Comparison of ENCODE assay signal across 8 mouse cellular contexts in genomic region chr8:47413524-47414257, GRCm38 (mm10). TPM values are rescaled to one million over a fixed set of nuclear protein-coding genes. Genes with fewer than 3 reads are reported as not detected.
DNase-seq lines count a peak whose midpoint lies in the region; ATAC-seq lines count a peak whose summit lies in the region.

No protein-coding gene starts in this region.

- peak overlapping the region; percentile 98 for H3K4me2 ChIP-seq in embryonic facial prominence, embryonic 14.5 days (ENCODE audit: low read depth, low read length)
- peak overlapping the region; percentile 94 for H3K4me2 ChIP-seq in heart, embryonic 13.5 days
- H3K4me2 ChIP-seq in kidney, embryonic 15.5 days: peak overlapping the region; percentile 94
- peak overlapping the region; percentile 96 for H3K4me2 ChIP-seq in limb, embryonic 15.5 days
- peak overlapping the region; percentile 99 for H3K4me2 ChIP-seq in midbrain, embryonic 16.5 days (ENCODE audit: low read length)

- H3K9ac ChIP-seq in embryonic facial prominence, embryonic 14.5 days (ENCODE audit: low read depth, low read length): peak overlapping the region; percentile 71
- H3K9ac ChIP-seq in heart, embryonic 13.5 days: peak overlapping the region; percentile 82
- H3K9ac ChIP-seq in kidney, embryonic 15.5 days: peak overlapping the region; percentile 64
- H3K9ac ChIP-seq in limb, embryonic 15.5 days: peak overlapping the region; percentile 44
- peak overlapping the region; percentile 60 for H3K9ac ChIP-seq in midbrain, embryonic 16.5 days (ENCODE audit: low read depth, low read length)

- H3K27me3 ChIP-seq in erythroblast, embryonic 14.5 days (ENCODE audit: control insufficient read depth): peaks cover 63% of the 10 kb centered on the region
- H3K27me3 ChIP-seq in embryonic facial prominence, embryonic 14.5 days (replicated peaks; ENCODE audit: control insufficient read depth, insufficient read depth, low read length): peaks cover 59% of the 10 kb centered on the region
- peaks cover 75% of the 10 kb centered on the region for H3K27me3 ChIP-seq in heart, embryonic 13.5 days (replicated peaks)
- peaks cover 66% of the 10 kb centered on the region for H3K27me3 ChIP-seq in kidney, embryonic 15.5 days
- H3K27me3 ChIP-seq in limb, embryonic 15.5 days: peaks cover 49% of the 10 kb centered on the region
- peaks cover 41% of the 10 kb centered on the region for H3K27me3 ChIP-seq in midbrain, embryonic 16.5 days (ENCODE audit: control insufficient read depth, insufficient read depth, low read depth, low read length)

- H3K36me3 ChIP-seq in erythroblast, embryonic 14.5 days (ENCODE audit: control insufficient read depth): no peaks in the 10 kb centered on the region
- H3K36me3 ChIP-seq in embryonic facial prominence, embryonic 14.5 days (ENCODE audit: control insufficient read depth, insufficient read depth, low read length): no peaks in the 10 kb centered on the region
- H3K36me3 ChIP-seq in heart, embryonic 13.5 days: no peaks in the 10 kb centered on the region
- H3K36me3 ChIP-seq in kidney, embryonic 15.5 days: no peaks in the 10 kb centered on the region
- no peaks in the 10 kb centered on the region for H3K36me3 ChIP-seq in limb, embryonic 15.5 days
- no peaks in the 10 kb centered on the region for H3K36me3 ChIP-seq in midbrain, embryonic 16.5 days (ENCODE audit: control insufficient read depth, insufficient read depth, low read length)

- H3K27ac ChIP-seq in embryonic facial prominence, embryonic 14.5 days (replicated peaks; ENCODE audit: low read depth, low read length): peak overlapping the region; percentile 63
- H3K27ac ChIP-seq in heart, embryonic 13.5 days (replicated peaks): 0 out of 2 replicates have a peak overlapping the region, but pooled peaks have one; percentile 21
- H3K27ac ChIP-seq in kidney, embryonic 15.5 days: peak overlapping the region; percentile 94
- peak overlapping the region; percentile 47; the same call in 1 of the 2 replicates for H3K27ac ChIP-seq in limb, embryonic 15.5 days
- no peak overlapping the region for H3K27ac ChIP-seq in midbrain, embryonic 16.5 days (ENCODE audit: low read length)

- peak; percentile 66 for DNase-seq in embryonic facial prominence, embryonic 14.5 days (ENCODE audit: low spot score)
- peak; percentile 71 for DNase-seq in testis, postnatal 10 days (ENCODE audit: low spot score)

- no peaks in the 10 kb centered on the region for H3K4me1 ChIP-seq in erythroblast, embryonic 14.5 days (ENCODE audit: control insufficient read depth)
- peaks cover 11% of the 10 kb centered on the region; the same call in 1 of the 2 replicates for H3K4me1 ChIP-seq in embryonic facial prominence, embryonic 14.5 days (ENCODE audit: control insufficient read depth, insufficient read depth, low read length)
- H3K4me1 ChIP-seq in heart, embryonic 13.5 days: peaks cover 24% of the 10 kb centered on the region
- H3K4me1 ChIP-seq in kidney, embryonic 15.5 days: peaks cover 39% of the 10 kb centered on the region
- peaks cover 24% of the 10 kb centered on the region for H3K4me1 ChIP-seq in limb, embryonic 15.5 days
- peaks cover 18% of the 10 kb centered on the region for H3K4me1 ChIP-seq in midbrain, embryonic 16.5 days (ENCODE audit: control insufficient read depth, insufficient read depth, low read length)

- ATAC-seq in erythroblast, adult 5-6 weeks (replicated peaks; ENCODE audit: low FRiP score, poor library complexity, severe bottlenecking): no peak
- ATAC-seq in embryonic facial prominence, embryonic 14.5 days (ENCODE audit: low read depth): peak; percentile 58
- peak; percentile 29; the same call in 1 of the 2 replicates for ATAC-seq in heart, embryonic 13.5 days (ENCODE audit: extremely low read depth, insufficient number of reproducible peaks, low FRiP score, low TSS enrichment)
- ATAC-seq in kidney, embryonic 15.5 days (replicated peaks; ENCODE audit: low FRiP score): peak; percentile 74
- peak; percentile 35; the same call in 1 of the 2 replicates for ATAC-seq in limb, embryonic 15.5 days (ENCODE audit: insufficient number of reproducible peaks, low FRiP score, low TSS enrichment, low read depth)
- peak; percentile 78 for ATAC-seq in midbrain, embryonic 16.5 days

- peak overlapping the region; percentile 46 for H3K4me3 ChIP-seq in erythroblast, embryonic 14.5 days (replicated peaks)
- peak overlapping the region; percentile 77 for H3K4me3 ChIP-seq in embryonic facial prominence, embryonic 14.5 days (ENCODE audit: low read depth, low read length)
- peak overlapping the region; percentile 74 for H3K4me3 ChIP-seq in heart, embryonic 13.5 days
- H3K4me3 ChIP-seq in kidney, embryonic 15.5 days (replicated peaks): peak overlapping the region; percentile 79
- peak overlapping the region; percentile 73 for H3K4me3 ChIP-seq in limb, embryonic 15.5 days
- H3K4me3 ChIP-seq in midbrain, embryonic 16.5 days (ENCODE audit: low read depth, low read length): peak overlapping the region; percentile 63

- WGBS in embryonic facial prominence, embryonic 14.5 days: 1% methylated on average over 33 of the region's 46 CpGs
- under 1% methylated on average over 46 of the region's 46 CpGs for WGBS in heart, embryonic 13.5 days
- 1% methylated on average over 46 of the region's 46 CpGs for WGBS in kidney, embryonic 15.5 days
- WGBS in limb, embryonic 15.5 days: under 1% methylated on average over 46 of the region's 46 CpGs
- WGBS in midbrain, embryonic 16.5 days: under 1% methylated on average over 40 of the region's 46 CpGs

- H3K9me3 ChIP-seq in erythroblast, embryonic 14.5 days (ENCODE audit: control insufficient read depth, low read length): no peaks in the 10 kb centered on the region
- no peaks in the 10 kb centered on the region for H3K9me3 ChIP-seq in embryonic facial prominence, embryonic 14.5 days (ENCODE audit: control insufficient read depth, low read length)
- no peaks in the 10 kb centered on the region for H3K9me3 ChIP-seq in heart, embryonic 13.5 days
- no peaks in the 10 kb centered on the region for H3K9me3 ChIP-seq in kidney, embryonic 15.5 days (replicated peaks)
- H3K9me3 ChIP-seq in limb, embryonic 15.5 days: no peaks in the 10 kb centered on the region
- no peaks in the 10 kb centered on the region for H3K9me3 ChIP-seq in midbrain, embryonic 16.5 days (replicated peaks; ENCODE audit: control insufficient read depth, low read length, poor library complexity, severe bottlenecking)

RNA-seq across cellular contexts. Expression of gene Stox2, which starts 32.5 kb away (rescaled TPM):
- 0.01 and 0.02 TPM in 2 replicates for polyA plus RNA-seq in erythroblast, embryonic 14.5 days (2012)
- not detected in 2 replicates for total RNA-seq in erythroblast, adult 5-6 weeks (2015; ENCODE audit: low replicate concordance)
- total RNA-seq in erythroblast, adult 5-6 weeks (2017; ENCODE audit: low replicate concordance): 0.14 and 0.26 TPM in 2 replicates
- 14.2 and 15.0 TPM in 2 replicates for polyA plus RNA-seq in embryonic facial prominence, embryonic 14.5 days (2014; fragmentation: Nextera tagmentation; extraction: Ambion mirVana)
- 7.2 and 8.9 TPM in 2 replicates for polyA plus RNA-seq in heart, embryonic 13.5 days (2015; fragmentation: Nextera tagmentation; extraction: Ambion mirVana)
- 12.3 and 13.8 TPM in 2 replicates for polyA plus RNA-seq in kidney, embryonic 15.5 days (2015; fragmentation: Nextera tagmentation; extraction: Ambion mirVana)
- polyA plus RNA-seq in limb, embryonic 15.5 days (2015; fragmentation: Nextera tagmentation; extraction: Ambion mirVana): 11.5 and 14.4 TPM in 2 replicates
- 37.8 and 38.0 TPM in 2 replicates for polyA plus RNA-seq in midbrain, embryonic 16.5 days (2015; fragmentation: Nextera tagmentation; extraction: Ambion mirVana)
